Mouse (Mus musculus) forebrain, postnatal 0 days (tissue): ENCODE results near the gene Elavl4. TPM values are rescaled to one million over a fixed set of nuclear protein-coding genes. Genes with fewer than 3 reads are reported as not detected.

ENCODE experiments used
- ATAC-seq: fragments of 200-750 bp; cut with Nextera tagmentation; 2 replicates; pipeline ENCODE4 v1.8.0; 2017; ENCODE audit warnings: mild to moderate bottlenecking, moderate library complexity
- DNase-seq: peaks from one replicate; pipeline ENCODE4 v3.0.0-alpha.2; 2015
- H3K27ac ChIP-seq: fragments of 300-500 bp; sonication (generic); 2 replicates; pipeline ENCODE4 v1.5.1; 2014; ENCODE audit warnings: low read depth, mild to moderate bottlenecking, antibody characterized with exemption, low read length, moderate library complexity, mixed read lengths
- H3K27me3 ChIP-seq: fragments of 300-500 bp; sonication (generic); 2 replicates; pipeline ENCODE4 v1.6.1; 2014; ENCODE audit warnings: mild to moderate bottlenecking, low read length, mixed read lengths; ENCODE audit not compliant: insufficient read depth
- H3K36me3 ChIP-seq: fragments of 300-500 bp; sonication (generic); 2 replicates; pipeline ENCODE4 v1.6.1; 2014; ENCODE audit warnings: mild to moderate bottlenecking, moderate library complexity; ENCODE audit not compliant: insufficient read depth
- H3K4me1 ChIP-seq: fragments of 300-500 bp; sonication (generic); 2 replicates; pipeline ENCODE4 v1.6.1; 2014; ENCODE audit warnings: antibody characterized with exemption; ENCODE audit not compliant: insufficient read depth
- H3K4me2 ChIP-seq: fragments of 300-500 bp; sonication (generic); 2 replicates; pipeline ENCODE4 v1.6.1; 2014; ENCODE audit warnings: low read depth, mild to moderate bottlenecking, moderate library complexity
- H3K4me3 ChIP-seq: fragments of 300-500 bp; sonication (generic); 2 replicates; pipeline ENCODE4 v1.5.1; 2014; ENCODE audit warnings: low read depth, low read length, mixed read lengths
- H3K9ac ChIP-seq: fragments of 300-500 bp; sonication (generic); 2 replicates; pipeline ENCODE4 v1.6.1; 2014; ENCODE audit warnings: mild to moderate bottlenecking
- H3K9me3 ChIP-seq: fragments of 300-500 bp; sonication (generic); 2 replicates; pipeline ENCODE4 v1.6.1; 2016; ENCODE audit warnings: low read length
- CTCF ChIP-seq: sonication (generic); IDR thresholded peaks from 2 replicates; pipeline ENCODE4 v1.5.1; 2016; ENCODE audit warnings: antibody characterized with exemption, control low read depth, low read depth
- WGBS: fragments of 180-500 bp; shearing (Covaris S2); extraction: QIAGEN DNeasy Blood & Tissue Kit; methylation state at CpG from one replicate; pipeline ENCODE4 v1.1.7; 2014; 5-methylcytosine and 5-hydroxymethylcytosine counted together
- polyA plus RNA-seq: library from polyadenylated mRNA; unstranded; fragments of >200 nt; fragmentation: Nextera tagmentation; extraction: Ambion mirVana; gene quantifications from 2 replicates; pipeline ENCODE4 v1.2.1, GENCODE M21; 2015
- total RNA-seq: library from RNA; depleted of rRNA; stranded (reverse); fragments of >200 nt; gene quantifications from 2 replicates; pipeline ENCODE4 v1.2.3, GENCODE M21; 2014

The Elavl4 gene
- total and polyA plus RNA-seq, 2 experiments from 2014 or later = 108 to 200 TPM

DNA sequence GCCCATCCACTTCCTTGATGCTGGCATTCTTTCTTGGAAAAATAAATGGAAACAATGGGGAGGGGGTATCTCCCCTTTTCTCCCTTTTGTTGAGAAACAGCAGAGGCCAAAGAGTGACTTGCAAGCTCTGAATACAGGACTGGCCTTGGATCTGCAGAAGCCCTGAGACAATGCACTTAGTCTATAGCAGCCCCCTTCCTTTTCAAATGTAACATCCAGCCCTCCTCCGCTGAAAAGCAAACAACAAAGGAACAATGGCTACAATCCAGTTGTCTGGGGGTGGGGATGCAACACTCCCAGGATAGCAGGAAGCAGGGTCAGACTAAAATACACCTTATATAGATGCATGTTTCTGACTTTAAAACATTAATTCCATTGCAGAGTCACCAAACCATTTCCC, 39.6 kb downstream of the Elavl4 start:
- TF ChIP-seq CTCF = no peak
- no peak overlapping the region for H3K4me2 ChIP-seq
- H3K27me3 ChIP-seq = no peaks in the 10 kb centered on the region
- H3K9ac ChIP-seq = no peak overlapping the region
- H3K27ac ChIP-seq = no peak overlapping the region
- no peaks in the 10 kb centered on the region for H3K9me3 ChIP-seq
- H3K4me3 ChIP-seq = no peak overlapping the region
- no peak for ATAC-seq
- DNase-seq = no peak
- WGBS = 14% methylated on average over 1 of the region's 1 CpGs
- no peaks in the 10 kb centered on the region for H3K36me3 ChIP-seq
- no peaks in the 10 kb centered on the region for H3K4me1 ChIP-seq

DNA sequence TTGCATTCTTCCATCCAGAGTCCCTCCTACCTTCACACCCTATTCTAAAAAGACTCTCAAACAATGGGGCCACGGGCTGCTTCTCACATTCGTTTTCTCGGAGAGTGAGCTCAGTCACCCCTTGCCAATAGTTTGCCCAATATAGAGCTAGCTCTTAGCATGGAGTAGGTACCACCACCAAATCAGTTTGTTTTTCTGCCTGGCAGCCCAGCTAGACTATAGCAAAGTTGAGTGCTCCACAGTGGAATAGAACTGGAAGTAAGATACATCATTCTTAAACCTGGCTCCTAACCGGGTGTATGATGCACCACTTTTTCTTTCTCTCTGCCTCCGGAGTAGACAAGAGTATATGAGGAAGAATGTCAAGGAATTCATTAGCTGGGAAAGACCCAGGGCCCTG, 44.7 kb downstream of the Elavl4 start:
- Histone ChIP-seq H3K9me3 (no peaks in the 10 kb centered on the region), H3K4me2 (no peak overlapping the region), H3K4me3 (no peak overlapping the region), H3K27ac (no peak overlapping the region), H3K27me3 (no peaks in the 10 kb centered on the region), H3K9ac (no peak overlapping the region), H3K36me3 (no peaks in the 10 kb centered on the region), H3K4me1 (no peaks in the 10 kb centered on the region)
- no peak for DNase-seq
- WGBS = 51% methylated on average over 5 of the region's 5 CpGs
- no peak for TF ChIP-seq CTCF
- no peak for ATAC-seq

DNA sequence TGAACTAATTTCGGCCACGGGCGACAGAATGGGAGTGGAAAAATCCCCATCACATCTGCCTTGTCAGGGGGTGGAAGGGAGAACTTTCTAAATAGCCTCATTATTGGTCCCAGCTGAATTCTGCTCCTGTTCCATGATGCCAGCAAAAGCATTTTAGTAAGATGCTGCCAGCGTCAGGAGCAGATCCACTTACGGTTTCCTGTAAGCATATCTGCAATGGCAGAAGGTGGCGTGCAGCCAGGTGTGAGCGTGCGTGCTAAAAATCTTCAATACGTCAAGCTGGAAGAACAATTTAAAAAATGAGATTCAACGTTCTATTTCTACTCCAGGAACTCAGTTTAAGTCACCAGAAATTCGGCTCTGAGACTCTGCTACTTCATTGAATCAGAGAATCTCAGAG, 45.1 kb downstream of the Elavl4 start:
- WGBS = 64% methylated on average over 11 of the region's 11 CpGs
- no peak overlapping the region for H3K9ac ChIP-seq
- H3K27ac ChIP-seq = no peak overlapping the region
- no peak for TF ChIP-seq CTCF
- H3K4me2 ChIP-seq = no peak overlapping the region
- H3K4me1 ChIP-seq = no peaks in the 10 kb centered on the region
- ATAC-seq (no peak), DNase-seq (peak; percentile 44)
- H3K9me3 ChIP-seq = no peaks in the 10 kb centered on the region
- no peaks in the 10 kb centered on the region for H3K27me3 ChIP-seq
- H3K36me3 ChIP-seq = no peaks in the 10 kb centered on the region
- no peak overlapping the region for H3K4me3 ChIP-seq

DNA sequence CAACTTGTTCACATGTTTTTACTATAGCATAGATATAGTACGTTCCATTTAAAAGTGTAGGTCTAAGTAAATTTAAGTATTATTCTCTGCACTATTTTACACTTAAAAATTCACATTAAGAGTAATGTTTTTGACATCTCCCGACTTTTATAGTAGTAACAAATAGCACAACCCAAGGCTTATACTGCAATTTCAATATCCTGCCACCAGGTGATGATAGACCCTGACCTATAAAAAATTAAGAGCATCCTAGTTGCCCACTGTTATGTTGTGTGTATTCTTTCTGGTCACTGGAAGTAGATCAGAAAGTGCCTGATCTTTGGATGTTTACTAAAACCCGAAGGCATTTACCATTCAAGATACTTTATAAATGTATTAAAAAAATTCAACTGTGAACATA, 55.9 kb downstream of the Elavl4 start:
- no peak; the same call in 1 of the 2 replicates for TF ChIP-seq CTCF
- Histone ChIP-seq H3K27ac (no peak overlapping the region), H3K9ac (no peak overlapping the region), H3K4me2 (no peak overlapping the region), H3K36me3 (no peaks in the 10 kb centered on the region), H3K4me1 (no peaks in the 10 kb centered on the region), H3K4me3 (no peak overlapping the region), H3K9me3 (no peaks in the 10 kb centered on the region), H3K27me3 (no peaks in the 10 kb centered on the region)
- 94% methylated on average over 3 of the region's 3 CpGs for WGBS
- no peak for ATAC-seq
- no peak for DNase-seq

DNA sequence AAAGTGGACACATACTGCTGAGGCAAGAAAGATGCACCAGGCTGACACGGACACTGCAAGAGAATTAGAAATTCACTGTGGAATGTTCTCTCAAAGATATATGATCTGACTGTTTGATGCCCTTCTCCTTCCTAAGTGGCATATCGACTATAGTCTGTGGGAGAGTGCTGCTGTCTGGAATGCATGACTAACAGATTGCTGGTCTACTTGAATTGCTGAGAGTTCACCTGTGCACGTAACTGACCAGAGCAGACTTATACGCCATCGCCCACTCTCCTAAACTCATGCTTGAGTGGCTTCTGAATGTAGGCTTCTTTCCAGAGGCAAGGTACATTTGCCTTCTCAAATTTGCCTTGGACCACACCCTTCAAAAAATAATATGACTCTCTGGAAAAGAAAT, 58.5 kb downstream of the Elavl4 start:
- Histone ChIP-seq H3K4me3 (no peak overlapping the region), H3K9me3 (no peaks in the 10 kb centered on the region), H3K4me2 (no peak overlapping the region), H3K9ac (no peak overlapping the region), H3K4me1 (no peaks in the 10 kb centered on the region), H3K27me3 (no peaks in the 10 kb centered on the region), H3K27ac (no peak overlapping the region), H3K36me3 (no peaks in the 10 kb centered on the region)
- TF ChIP-seq CTCF = no peak
- DNase-seq (no peak), ATAC-seq (no peak)
- WGBS = 81% methylated on average over 5 of the region's 5 CpGs

DNA sequence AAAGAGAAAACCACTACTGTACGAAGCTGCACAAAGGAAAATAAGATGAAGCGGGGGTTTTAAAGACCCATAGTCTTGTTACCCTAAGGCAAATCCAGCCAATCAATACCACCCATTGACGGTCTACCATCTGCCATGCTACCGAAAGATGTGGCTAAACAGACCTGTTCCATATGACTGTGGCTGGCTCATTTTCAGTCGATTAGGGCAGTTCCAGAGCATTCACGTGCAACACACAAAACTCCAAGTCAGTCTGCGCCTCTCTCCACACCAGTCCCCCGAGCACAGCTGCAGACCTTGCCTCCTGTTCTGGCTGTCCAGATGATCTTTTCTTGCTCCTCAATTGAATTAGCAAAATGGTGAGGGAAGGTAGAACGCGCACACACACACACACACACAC, 59.2 kb downstream of the Elavl4 start:
- DNase-seq = no peak
- Histone ChIP-seq H3K9ac (no peak overlapping the region), H3K4me1 (no peaks in the 10 kb centered on the region), H3K36me3 (no peaks in the 10 kb centered on the region), H3K27me3 (no peaks in the 10 kb centered on the region), H3K27ac (no peak overlapping the region), H3K9me3 (no peaks in the 10 kb centered on the region), H3K4me2 (no peak overlapping the region), H3K4me3 (no peak overlapping the region)
- no peak for TF ChIP-seq CTCF
- ATAC-seq = no peak
- 50% methylated on average over 10 of the region's 10 CpGs for WGBS

DNA sequence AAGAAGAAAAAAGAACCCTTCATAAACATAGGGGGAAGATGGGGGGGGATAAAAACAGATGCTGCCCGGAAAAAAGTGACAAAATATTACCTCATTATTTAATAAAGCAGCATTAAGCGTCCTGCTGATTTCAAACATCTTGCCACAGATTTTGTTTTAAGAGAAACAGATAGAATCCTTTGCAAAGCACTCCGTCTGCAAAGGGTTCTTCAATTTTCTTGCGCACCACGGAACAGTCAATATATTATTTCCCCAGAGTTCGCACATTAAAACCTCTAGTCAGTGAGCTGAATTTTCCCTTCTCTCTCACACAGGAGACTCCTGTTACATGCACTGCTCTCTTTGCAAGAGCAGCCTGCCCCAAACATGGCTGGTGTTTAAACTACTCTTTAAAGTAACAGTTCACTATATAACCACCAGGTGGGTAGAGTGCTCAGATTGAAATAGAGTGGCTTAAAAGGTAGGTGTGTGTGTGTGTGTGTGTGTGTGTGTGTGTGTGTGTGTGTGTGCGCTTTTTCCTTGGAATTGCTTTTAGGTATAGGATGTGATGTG, 61.1 kb downstream of the Elavl4 start:
- H3K9ac ChIP-seq = peak overlapping the region; percentile 48
- no peaks in the 10 kb centered on the region for H3K9me3 ChIP-seq
- ATAC-seq (peak; percentile 44), DNase-seq (peak; percentile 74)
- H3K27ac ChIP-seq = 0 out of 2 replicates have a peak overlapping the region, but pooled peaks have one; percentile 45
- H3K4me1 ChIP-seq = no peaks in the 10 kb centered on the region
- H3K4me3 ChIP-seq = peak overlapping the region; percentile 42
- no peaks in the 10 kb centered on the region for H3K27me3 ChIP-seq
- no peaks in the 10 kb centered on the region for H3K36me3 ChIP-seq
- 31% methylated on average over 7 of the region's 7 CpGs for WGBS
- H3K4me2 ChIP-seq = peak overlapping the region; percentile 61
- peak; percentile 63 for TF ChIP-seq CTCF

DNA sequence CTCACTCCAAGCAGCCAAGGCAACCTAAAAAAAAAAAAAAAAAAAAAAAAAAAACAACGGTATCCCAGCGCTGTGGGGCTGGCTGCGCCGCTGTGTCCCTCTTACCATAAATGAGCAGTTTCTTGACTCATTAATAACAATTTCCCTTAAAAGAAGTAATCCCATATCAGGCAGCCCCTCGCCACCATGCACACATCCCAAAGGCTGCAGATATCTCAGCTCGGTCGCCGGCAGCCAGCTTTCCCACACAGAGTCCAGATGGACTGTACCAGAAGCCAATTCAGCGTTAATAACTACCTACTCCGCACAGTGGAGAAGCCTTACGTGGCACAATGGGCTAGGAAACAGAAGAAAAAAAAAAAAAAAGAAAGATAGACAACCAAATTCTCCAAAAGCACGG, 61.7 kb downstream of the Elavl4 start:
- H3K27me3 ChIP-seq = no peaks in the 10 kb centered on the region
- no peaks in the 10 kb centered on the region for H3K4me1 ChIP-seq
- peak overlapping the region; percentile 45; the same call in 1 of the 2 replicates for H3K27ac ChIP-seq
- peak overlapping the region; percentile 48 for H3K9ac ChIP-seq
- no peaks in the 10 kb centered on the region for H3K9me3 ChIP-seq
- no peak for TF ChIP-seq CTCF
- whole genome bisulfite sequencing = 6% methylated on average over 12 of the region's 12 CpGs
- ATAC-seq (0 out of 2 replicates have a peak, but pooled peaks have one; percentile 10), DNase-seq (peak; percentile 58)
- H3K4me3 ChIP-seq = peak overlapping the region; percentile 42
- H3K36me3 ChIP-seq = no peaks in the 10 kb centered on the region
- peak overlapping the region; percentile 61 for H3K4me2 ChIP-seq
